Mouse (Mus musculus) testis, adult 2 months (tissue): Measurements from ENCODE around the gene Gm10283.

Experiments used
- CTCF ChIP-seq: fragments of 200-500 bp; IDR thresholded peaks from 2 replicates; pipeline ENCODE4 v1.5.1; 2012; ENCODE audit warnings: low read depth, mild to moderate bottlenecking, inconsistent platforms, low read length, moderate library complexity; ENCODE audit not compliant: control insufficient read depth, insufficient read depth, insufficient replicate concordance
- POLR2A ChIP-seq: fragments of 200-500 bp; IDR thresholded peaks from 2 replicates; pipeline ENCODE4 v1.6.1; 2012; ENCODE audit warnings: low read depth, mild to moderate bottlenecking, inconsistent platforms, low read length, moderate library complexity; ENCODE audit not compliant: control insufficient read depth

DNA sequence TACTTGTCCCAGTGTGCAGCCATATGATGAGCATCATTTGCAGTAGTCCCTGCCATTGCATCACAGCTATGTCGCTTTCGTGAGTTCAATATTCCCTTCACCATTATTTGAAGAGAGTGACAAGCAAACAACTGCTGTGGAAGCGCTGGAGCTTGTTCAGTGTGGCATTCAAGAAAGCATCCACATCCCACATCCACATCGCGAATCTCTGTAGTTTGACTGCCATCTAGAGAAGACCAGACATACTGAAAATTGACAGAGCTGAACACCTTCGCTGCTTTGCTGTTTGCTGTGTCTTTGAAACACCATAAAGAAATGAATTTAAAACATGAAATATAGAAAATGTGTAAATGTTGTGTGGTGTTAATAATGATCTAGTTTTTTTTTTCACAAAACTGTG lies 58.0 kb downstream of the Gm10283 start:
- TF ChIP-seq CTCF (no peak), POLR2A (no peak)
